ENCODE assay signal across 1 mouse cellular context in genomic region chr11:85310713-85311574, GRCm38 (mm10).
TF ChIP-seq lines count a peak whose summit lies in the region.

Gene Ppm1d, plus strand, starts transcription at chr11:85311244.

TF ChIP-seq in CH12.LX, 34 proteins besides CTCF, POLR2A, EP300 and RAD21 (continued from another document):
- TF ChIP-seq MAFK (IDR thresholded peaks at IDR 0.05; ENCODE audit: insufficient replicate concordance, low read length) (no peak; the same call in 1 of the 2 replicates), USF2 (conservative IDR thresholded peaks at IDR 0.05; ENCODE audit: low read depth, low read length) (no peak), IRF4 (IDR thresholded peaks at IDR 0.05; ENCODE audit: low read depth, low read length) (peak; percentile 37; the same call in 1 of the 2 replicates), UBTF (IDR thresholded peaks at IDR 0.05; ENCODE audit: low read depth, low read length) (peak; percentile 35; the same call in 1 of the 2 replicates), CHD2 (IDR thresholded peaks at IDR 0.05; ENCODE audit: low read length) (peak; percentile 89), MYC (IDR thresholded peaks at IDR 0.05; ENCODE audit: low read depth, low read length) (no peak; the same call in none of the 2 replicates), MAX (IDR thresholded peaks at IDR 0.05; ENCODE audit: low read length) (peak; percentile 63), TCF12 (IDR thresholded peaks at IDR 0.05; ENCODE audit: low read depth, low read length) (peak; percentile 74; the same call in 1 of the 2 replicates), E2F4 (IDR thresholded peaks at IDR 0.05; ENCODE audit: insufficient replicate concordance, low read depth, low read length) (peak; percentile 94; the same call in 1 of the 2 replicates), ETS1 (conservative IDR thresholded peaks at IDR 0.05; ENCODE audit: low read depth, low read length) (no peak), JUND (conservative IDR thresholded peaks at IDR 0.05; ENCODE audit: low read depth, low read length) (no peak), TBP (conservative IDR thresholded peaks at IDR 0.05; ENCODE audit: low read depth, low read length) (peak; percentile 12; the same call in 1 of the 2 replicates)
